Mouse (Mus musculus) layer of hippocampus, adult 6 months (tissue): ENCODE measurements around the gene Tmem254c. TPM values are rescaled to one million over a fixed set of nuclear protein-coding genes. Genes with fewer than 3 reads are reported as not detected.

Experiments
- long read RNA-seq, 2 experiments: library from polyadenylated mRNA; unstranded; transcript quantifications; one replicate each; pipeline ENCODE4 v2.0.0; 2019 to 2020
- polyA plus RNA-seq: library from polyadenylated mRNA; unstranded; fragments of <200 nt; fragmentation: Nextera tagmentation; gene quantifications from 2 replicates; pipeline ENCODE4 v1.2.3, GENCODE M21; 2021

The Tmem254c gene
- polyA plus RNA-seq: 33.5 and 40.6 TPM in 2 replicates
- long read RNA-seq, experiment 1, transcript Tmem254c-202 (4 exons, 1,211 nt): major isoform, 41 of 44 reads
- long read RNA-seq, experiment 1, partial matches to known transcripts: 0 of 44 reads
- long read RNA-seq, experiment 1, other reads (novel, unspliced or antisense): 1 of 44 reads
- long read RNA-seq, experiment 2, transcript Tmem254c-202 (4 exons, 1,211 nt): major isoform, 54 of 58 reads
- long read RNA-seq, experiment 2, partial matches to known transcripts: 0 of 58 reads
- long read RNA-seq, experiment 2, other reads (novel, unspliced or antisense): 1 of 58 reads

DNA sequence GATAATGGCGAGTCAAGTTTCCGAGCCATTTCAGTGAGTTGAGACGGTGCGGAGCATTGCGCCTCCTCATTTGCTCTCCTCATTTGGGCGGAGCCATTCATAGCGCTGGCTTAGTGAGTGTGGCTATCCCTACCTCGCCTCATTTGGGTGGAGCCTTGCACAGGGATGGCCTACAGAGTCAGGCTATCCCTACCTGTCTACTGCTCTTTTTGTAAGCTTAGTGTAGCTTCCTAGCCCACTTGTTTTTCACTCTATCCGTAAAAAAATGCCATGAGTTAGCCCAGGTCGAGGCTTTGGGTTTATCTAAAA is at the start of gene Tmem254c:
Gene Tmem254c (minus strand): TSS at position 31 of the 309 bp plus-strand sequence.

DNA sequence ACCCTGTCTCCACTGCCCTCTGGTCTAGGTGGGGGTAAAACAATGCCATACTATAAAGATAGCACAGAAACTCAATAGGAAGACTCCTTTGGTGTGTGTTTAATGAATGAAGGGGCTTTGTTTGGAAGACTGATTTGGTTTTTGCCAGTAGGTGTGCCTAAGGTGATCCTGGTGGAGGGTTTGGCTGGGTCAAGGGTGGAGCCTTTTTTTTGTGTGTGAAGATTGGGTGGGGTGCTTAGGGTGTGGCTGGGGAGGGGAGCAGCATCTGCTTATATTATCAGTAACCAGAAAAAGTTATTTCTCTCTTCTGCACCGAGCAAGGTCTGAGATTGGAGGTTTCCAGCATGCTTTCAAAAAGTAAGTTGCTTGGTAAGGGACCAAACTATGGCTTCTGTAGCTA is 14.8 kb upstream of the Tmem254c start, which contains the start of gene Cphx3:
Gene Cphx3 (plus strand): TSS at position 301 of the 400 bp plus-strand sequence.

DNA sequence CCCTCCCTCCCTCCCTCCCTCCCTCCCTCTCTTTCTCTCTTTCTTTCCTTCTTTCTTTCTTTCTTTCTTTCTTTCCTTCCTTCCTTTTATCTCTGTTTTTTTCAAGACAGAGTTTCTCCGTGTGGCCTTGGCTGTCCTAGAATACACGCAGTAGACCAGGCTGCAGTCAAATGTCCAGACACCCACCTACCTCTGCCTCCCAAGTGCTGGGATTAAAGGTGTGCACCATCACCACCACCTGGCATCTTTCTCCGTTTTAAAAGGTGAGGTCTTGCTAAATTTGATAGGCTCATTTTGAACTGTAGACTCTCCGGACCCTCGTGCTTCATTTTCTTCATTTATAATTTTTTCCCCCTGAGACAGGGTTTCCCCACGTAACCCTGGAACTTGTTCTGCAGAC is 14.1 kb upstream of the Tmem254c start, which contains the start of gene Cphx2:
Gene Cphx2 (plus strand): TSS at position 301 of the 400 bp plus-strand sequence.

DNA sequence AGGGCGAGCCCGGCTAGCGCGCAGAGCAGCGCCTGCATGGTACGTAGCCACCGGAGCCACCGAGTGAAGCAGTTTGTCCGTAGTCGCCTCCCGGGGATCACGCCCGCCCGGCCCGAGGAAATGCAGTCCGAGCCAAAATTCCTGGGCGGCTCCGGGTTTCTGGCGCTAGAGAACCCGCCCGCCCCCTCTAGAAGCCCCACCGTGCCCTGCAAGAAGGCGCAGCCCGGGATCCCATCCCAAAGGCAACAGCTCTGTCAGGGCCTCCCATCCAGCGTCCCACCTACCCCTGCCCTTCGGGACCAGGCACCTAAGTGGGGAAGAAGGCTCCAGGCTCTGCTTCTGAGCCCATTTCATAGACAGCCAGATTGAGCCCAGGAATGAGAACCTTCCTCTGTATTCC is 24.5 kb downstream of the Tmem254c start, which contains the start of gene Gm9780:
Gene Gm9780 (minus strand): TSS at position 101 of the 400 bp plus-strand sequence.

Other genes starting within 250 kb of the Tmem254c start
- gene Anxa11, start 225.2 kb downstream of the Tmem254c start, polyA plus RNA-seq: 8.7 and 12.2 TPM in 2 replicates
- 0.97 and 1.6 TPM in 2 replicates for gene Plac9a, start 164.3 kb downstream of the Tmem254c start, polyA plus RNA-seq
- 9.6 and 11.1 TPM in 2 replicates for gene Tmem254a, start 139.7 kb downstream of the Tmem254c start, polyA plus RNA-seq
- gene Cphx1, start 129.1 kb downstream of the Tmem254c start, polyA plus RNA-seq: not detected in 2 replicates
- gene Duxbl1, start 88.8 kb downstream of the Tmem254c start, polyA plus RNA-seq: 0.18 and 0.41 TPM in 2 replicates
- gene Gm9780, start 24.6 kb downstream of the Tmem254c start, polyA plus RNA-seq: 54.3 and 77.6 TPM in 2 replicates
- not detected in 2 replicates for gene Cphx2, start 14.2 kb upstream of the Tmem254c start, polyA plus RNA-seq
- gene Cphx3, start 14.9 kb upstream of the Tmem254c start, polyA plus RNA-seq: not detected in 2 replicates
- 0.11 TPM in 1 of 2 replicates, not detected in the other for gene Duxbl2, start 51.0 kb upstream of the Tmem254c start, polyA plus RNA-seq
- gene Plac9b, start 115.1 kb upstream of the Tmem254c start, polyA plus RNA-seq: 70.5 and 88.6 TPM in 2 replicates
- gene Tmem254b, start 139.7 kb upstream of the Tmem254c start, polyA plus RNA-seq: 43.8 and 51.3 TPM in 2 replicates
- 0.52 TPM in 1 of 2 replicates, not detected in the other for gene Duxbl3, start 190.6 kb upstream of the Tmem254c start, polyA plus RNA-seq